Comparison of ENCODE assay signal across 23 mouse cellular contexts in genomic region chrX:142981530-142982130, GRCm38 (mm10). TPM values are rescaled to one million over a fixed set of nuclear protein-coding genes. Genes with fewer than 3 reads are reported as not detected.
DNase-seq lines count a peak whose midpoint lies in the region; ATAC-seq lines count a peak whose summit lies in the region.
"Had no signal": no experiment of that assay in that cellular context is flagged by ENCODE, and none has a peak within 500 bp of the region (broad histone marks: within the 10 kb centered on the region; RNA-seq: fewer than 3 reads in every experiment).

No protein-coding gene starts in this region.

- H3K9me3 ChIP-seq in erythroblast, embryonic 14.5 days (ENCODE audit: control insufficient read depth, low read length): no peaks in the 10 kb centered on the region
- no peaks in the 10 kb centered on the region for H3K9me3 ChIP-seq in liver, embryonic 15.5 days (replicated peaks)
- no peaks in the 10 kb centered on the region for H3K9me3 ChIP-seq in midbrain, embryonic 16.5 days (replicated peaks; ENCODE audit: control insufficient read depth, low read length, poor library complexity, severe bottlenecking)
- H3K9me3 ChIP-seq: embryonic facial prominence, embryonic 10.5 days; heart, embryonic 15.5 days; hindbrain, embryonic 15.5 days; limb, embryonic 13.5 days; lung, embryonic 15.5 days; midbrain, embryonic 12.5 days had no signal

- peak overlapping the region; percentile 91 for H3K27ac ChIP-seq in liver, embryonic 15.5 days (replicated peaks)
- H3K27ac ChIP-seq in midbrain, embryonic 16.5 days (ENCODE audit: low read length): no peak overlapping the region
- H3K27ac ChIP-seq: embryonic facial prominence, embryonic 10.5 days; heart, embryonic 15.5 days; hindbrain, embryonic 15.5 days; limb, embryonic 13.5 days; lung, embryonic 15.5 days; midbrain, embryonic 12.5 days had no signal

- peak; percentile 57 for DNase-seq in c-Kit-negative CD71-positive TER-119-positive erythroid progenitor cells, embryonic 14.5 days (ENCODE audit: low read depth, low spot score)
- peak; percentile 17 to 43 for DNase-seq in spleen, postnatal 36 days (ENCODE audit: low spot score in 2 of 2)
- DNase-seq in cerebellum, postnatal 14 days: no peak
- no peak for DNase-seq in right cerebral cortex, postnatal 25 days
- DNase-seq: adrenal gland, postnatal 14 days; cerebellum, adult 2 months; gastrocnemius, postnatal 14 days; heart, postnatal 4 days; lung, postnatal 4 days; thymus, postnatal 36 days had no signal

- WGBS in liver, embryonic 15.5 days (ENCODE audit: insufficient replicate concordance): 42% methylated on average over 3 of the region's 3 CpGs
- 89% methylated on average over 3 of the region's 3 CpGs for WGBS in midbrain, embryonic 16.5 days

- H3K4me3 ChIP-seq in erythroblast, embryonic 14.5 days (replicated peaks): peak overlapping the region; percentile 50
- peak overlapping the region; percentile 17; the same call in 1 of the 2 replicates for H3K4me3 ChIP-seq in liver, embryonic 15.5 days (replicated peaks)
- no peak overlapping the region for H3K4me3 ChIP-seq in midbrain, embryonic 16.5 days (ENCODE audit: low read depth, low read length)
- H3K4me3 ChIP-seq: embryonic facial prominence, embryonic 10.5 days; heart, embryonic 15.5 days; hindbrain, embryonic 15.5 days; limb, embryonic 13.5 days; lung, embryonic 15.5 days; midbrain, embryonic 12.5 days; myocyte had no signal

- H3K9ac ChIP-seq in liver, embryonic 15.5 days: peak overlapping the region; percentile 37; the same call in 1 of the 2 replicates
- H3K9ac ChIP-seq in midbrain, embryonic 16.5 days (ENCODE audit: low read depth, low read length): no peak overlapping the region
- H3K9ac ChIP-seq: heart, embryonic 15.5 days; hindbrain, embryonic 15.5 days; limb, embryonic 13.5 days; lung, embryonic 15.5 days; midbrain, embryonic 12.5 days had no signal

- no peaks in the 10 kb centered on the region for H3K27me3 ChIP-seq in erythroblast, embryonic 14.5 days (ENCODE audit: control insufficient read depth)
- H3K27me3 ChIP-seq in liver, embryonic 15.5 days: no peaks in the 10 kb centered on the region
- H3K27me3 ChIP-seq in midbrain, embryonic 16.5 days (ENCODE audit: control insufficient read depth, insufficient read depth, low read depth, low read length): no peaks in the 10 kb centered on the region; the same call in 1 of the 2 replicates
- H3K27me3 ChIP-seq: heart, embryonic 15.5 days; hindbrain, embryonic 15.5 days; lung, embryonic 15.5 days had no signal

- peak; percentile 99 for ATAC-seq in liver, embryonic 15.5 days (ENCODE audit: insufficient read depth)
- no peak for ATAC-seq in midbrain, embryonic 16.5 days
- ATAC-seq: forebrain, embryonic 14.5 days; intestine, postnatal 0 days; Patski had no signal

- peaks cover 54% of the 10 kb centered on the region for H3K4me1 ChIP-seq in erythroblast, embryonic 14.5 days (ENCODE audit: control insufficient read depth)
- H3K4me1 ChIP-seq in liver, embryonic 15.5 days (replicated peaks): peaks cover 27% of the 10 kb centered on the region
- no peaks in the 10 kb centered on the region for H3K4me1 ChIP-seq in midbrain, embryonic 16.5 days (ENCODE audit: control insufficient read depth, insufficient read depth, low read length)
- H3K4me1 ChIP-seq: embryonic facial prominence, embryonic 10.5 days; heart, embryonic 15.5 days; hindbrain, embryonic 15.5 days; limb, embryonic 13.5 days; lung, embryonic 15.5 days; midbrain, embryonic 12.5 days had no signal

- H3K36me3 ChIP-seq in erythroblast, embryonic 14.5 days (ENCODE audit: control insufficient read depth): no peaks in the 10 kb centered on the region
- H3K36me3 ChIP-seq in liver, embryonic 15.5 days (replicated peaks): no peaks in the 10 kb centered on the region
- no peaks in the 10 kb centered on the region for H3K36me3 ChIP-seq in midbrain, embryonic 16.5 days (ENCODE audit: control insufficient read depth, insufficient read depth, low read length)
- H3K36me3 ChIP-seq: embryonic facial prominence, embryonic 10.5 days; heart, embryonic 15.5 days; hindbrain, embryonic 15.5 days; limb, embryonic 13.5 days; lung, embryonic 15.5 days; midbrain, embryonic 12.5 days had no signal

- H3K4me2 ChIP-seq in liver, embryonic 15.5 days: peak overlapping the region; percentile 61
- H3K4me2 ChIP-seq in midbrain, embryonic 16.5 days (ENCODE audit: low read length): no peak overlapping the region
- H3K4me2 ChIP-seq: heart, embryonic 15.5 days; hindbrain, embryonic 15.5 days; limb, embryonic 13.5 days; lung, embryonic 15.5 days; midbrain, embryonic 12.5 days had no signal

RNA-seq across cellular contexts. Expression of gene Ammecr1, which starts 15.1 kb away (rescaled TPM):
- polyA plus RNA-seq in erythroblast, embryonic 14.5 days (2012): 0.72 and 0.84 TPM in 2 replicates
- polyA plus RNA-seq in liver, embryonic 15.5 days (2015; fragmentation: Nextera tagmentation; extraction: Ambion mirVana): 9.4 and 10.9 TPM in 2 replicates
- polyA plus RNA-seq in midbrain, embryonic 16.5 days (2015; fragmentation: Nextera tagmentation; extraction: Ambion mirVana): 2.8 and 3.8 TPM in 2 replicates

Comparison
In these comparisons a context has a peak if more than half of its experiments do, and no peak if none do; other contexts are left out.
1. DNase-seq: peak in c-Kit-negative CD71-positive TER-119-positive erythroid progenitor cells, embryonic 14.5 days (single experiment) and spleen, postnatal 36 days (2 of 2); none in cerebellum, postnatal 14 days (0 of 2) and right cerebral cortex, postnatal 25 days (single experiment).